Mouse (Mus musculus): Measurements from ENCODE around the gene Ltbp2.

DNA sequence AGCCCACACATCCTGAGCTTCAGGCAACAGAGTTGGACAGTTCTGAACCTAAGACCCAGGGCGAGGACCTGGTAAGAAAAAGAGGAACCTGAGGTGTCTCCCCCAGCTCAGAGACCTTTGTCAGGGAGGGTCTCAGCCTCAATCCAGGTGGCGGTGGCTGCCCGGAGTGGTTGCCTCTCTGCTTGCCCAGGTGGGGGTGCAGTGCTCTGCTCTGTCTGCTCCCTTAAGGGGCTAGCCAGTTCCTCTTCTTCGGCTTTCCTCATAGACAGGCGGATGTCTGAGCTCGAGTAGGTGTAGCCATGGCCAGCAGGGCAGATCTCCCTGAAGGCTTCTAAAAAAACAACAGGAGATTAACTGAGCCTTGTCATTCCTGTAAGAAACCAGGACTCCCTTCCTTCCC, 67.3 kb downstream of the Ltbp2 start:
- TF ChIP-seq CTCF (IDR thresholded peaks at IDR 0.05; ENCODE audit: control insufficient read depth, insufficient read depth, insufficient replicate concordance, low read depth, low read length) (no peak), POLR2A (IDR thresholded peaks at IDR 0.05; ENCODE audit: control insufficient read depth, low read depth, low read length) (no peak)
